Mouse (Mus musculus): ENCODE data around the gene Npnt.

Gene Npnt

GRCm38 (mm10) chr3:132860796-132861195 is 89.3 kb downstream of the Npnt start:
- no peak for DNase-seq (ENCODE audit: low read depth in 2 of 2, low spot score in 2 of 2)

GRCm38 (mm10) chr3:132859573-132859972 is 90.5 kb downstream of the Npnt start:
- DNase-seq (ENCODE audit: low read depth in 2 of 2, low spot score in 2 of 2): no peak

- no peak for DNase-seq (ENCODE audit: low read depth in 2 of 2, low spot score in 2 of 2)
Observed at GRCm38 (mm10) chr3:132858849-132859248, 91.2 kb downstream of the Npnt start.

- DNase-seq (ENCODE audit: low read depth in 2 of 2, low spot score in 2 of 2): no peak
Observed at GRCm38 (mm10) chr3:132856651-132857050, 93.4 kb downstream of the Npnt start.

- DNase-seq (ENCODE audit: low read depth in 2 of 2, low spot score in 2 of 2): no peak
Observed at GRCm38 (mm10) chr3:132855458-132856212, 94.5 kb downstream of the Npnt start.

GRCm38 (mm10) chr3:132854271-132854670 is 95.8 kb downstream of the Npnt start:
- DNase-seq (ENCODE audit: low read depth in 2 of 2, low spot score in 2 of 2): no peak

GRCm38 (mm10) chr3:132851841-132852728 is 98.0 kb downstream of the Npnt start:
- no peak for DNase-seq (ENCODE audit: low read depth in 2 of 2, low spot score in 2 of 2)

GRCm38 (mm10) chr3:132851417-132851816 is 98.7 kb downstream of the Npnt start:
- DNase-seq (ENCODE audit: low read depth in 2 of 2, low spot score in 2 of 2): no peak

- DNase-seq (ENCODE audit: low read depth in 2 of 2, low spot score in 2 of 2): no peak
Observed at GRCm38 (mm10) chr3:132850431-132850830, 99.7 kb downstream of the Npnt start.

GRCm38 (mm10) chr3:132849669-132850068 is 100.4 kb downstream of the Npnt start:
- DNase-seq (ENCODE audit: low read depth in 2 of 2, low spot score in 2 of 2): no peak

GRCm38 (mm10) chr3:132842676-132843075 is 107.4 kb downstream of the Npnt start:
- no peak for DNase-seq (ENCODE audit: low read depth in 2 of 2, low spot score in 2 of 2)

GRCm38 (mm10) chr3:132839516-132839915 is 110.6 kb downstream of the Npnt start:
- no peak for DNase-seq (ENCODE audit: low read depth in 2 of 2, low spot score in 2 of 2)

- DNase-seq (ENCODE audit: low read depth in 2 of 2, low spot score in 2 of 2): no peak
Observed at GRCm38 (mm10) chr3:132838656-132839417, 111.3 kb downstream of the Npnt start.

GRCm38 (mm10) chr3:132837134-132837533 is 113.0 kb downstream of the Npnt start:
- DNase-seq (ENCODE audit: low read depth in 2 of 2, low spot score in 2 of 2): no peak

GRCm38 (mm10) chr3:132835118-132835794 is 114.8 kb downstream of the Npnt start:
- DNase-seq (ENCODE audit: low read depth in 2 of 2, low spot score in 2 of 2): no peak

Data from CD8-positive naive resting alpha-beta T cell, adult 2 months (primary cell).